In genomic region chr17:11972550-11972949, GRCm38 (mm10) we compare ENCODE assay signal across 8 mouse cellular contexts.
A peak's percentile ranks its signal among the peaks of the same experiment; 100 is the strongest.
DNase-seq lines count a peak whose midpoint lies in the region; ATAC-seq and TF ChIP-seq lines count a peak whose summit lies in the region.

No protein-coding gene starts in this region.

- H3K27me3 ChIP-seq in embryonic facial prominence, embryonic 15.5 days = peaks cover 21% of the 10 kb centered on the region
- no peaks in the 10 kb centered on the region for H3K27me3 ChIP-seq in intestine, postnatal 0 days (replicated peaks; ENCODE audit: control insufficient read depth, insufficient read depth, low read length)
- H3K27me3 ChIP-seq in stomach, embryonic 14.5 days (ENCODE audit: control insufficient read depth, insufficient read depth, low read length) = no peaks in the 10 kb centered on the region

- H3K4me3 ChIP-seq in embryonic facial prominence, embryonic 15.5 days (replicated peaks) = 0 out of 2 replicates have a peak overlapping the region, but pooled peaks have one; percentile 6
- no peak overlapping the region for H3K4me3 ChIP-seq in intestine, postnatal 0 days (ENCODE audit: low read depth, low read length)
- H3K4me3 ChIP-seq in stomach, embryonic 14.5 days (ENCODE audit: low read depth, low read length) = no peak overlapping the region

- no peak overlapping the region for H3K9ac ChIP-seq in embryonic facial prominence, embryonic 15.5 days
- H3K9ac ChIP-seq in intestine, postnatal 0 days (ENCODE audit: low read depth, low read length) = no peak overlapping the region
- H3K9ac ChIP-seq in stomach, embryonic 14.5 days (replicated peaks; ENCODE audit: low read depth, low read length) = no peak overlapping the region

- no peaks in the 10 kb centered on the region for H3K4me1 ChIP-seq in embryonic facial prominence, embryonic 15.5 days
- no peaks in the 10 kb centered on the region for H3K4me1 ChIP-seq in intestine, postnatal 0 days (replicated peaks; ENCODE audit: control insufficient read depth, insufficient read depth, low read length)
- no peaks in the 10 kb centered on the region for H3K4me1 ChIP-seq in stomach, embryonic 14.5 days (ENCODE audit: control insufficient read depth, insufficient read depth, low read length)

- 5% methylated on average over 9 of the region's 9 CpGs for WGBS in embryonic facial prominence, embryonic 15.5 days
- 6% methylated on average over 9 of the region's 9 CpGs for WGBS in intestine, postnatal 0 days
- 7% methylated on average over 9 of the region's 9 CpGs for WGBS in stomach, embryonic 14.5 days

- no peaks in the 10 kb centered on the region for H3K9me3 ChIP-seq in embryonic facial prominence, embryonic 15.5 days (replicated peaks)
- H3K9me3 ChIP-seq in intestine, postnatal 0 days (ENCODE audit: control insufficient read depth) = no peaks in the 10 kb centered on the region
- no peaks in the 10 kb centered on the region for H3K9me3 ChIP-seq in stomach, embryonic 14.5 days (ENCODE audit: control insufficient read depth, low read depth, low read length)

- TF ChIP-seq CTCF in intestine, postnatal 0 days (IDR thresholded peaks at IDR 0.05; ENCODE audit: low read depth) = peak; percentile 65

- peak overlapping the region; percentile 24; the same call in 1 of the 2 replicates for H3K4me2 ChIP-seq in embryonic facial prominence, embryonic 15.5 days (replicated peaks)
- H3K4me2 ChIP-seq in intestine, postnatal 0 days (replicated peaks; ENCODE audit: low read depth) = no peak overlapping the region; the same call in 1 of the 2 replicates
- 0 out of 2 replicates have a peak overlapping the region, but pooled peaks have one; percentile 18 for H3K4me2 ChIP-seq in stomach, embryonic 14.5 days (replicated peaks; ENCODE audit: low read depth, low read length)

- H3K36me3 ChIP-seq in embryonic facial prominence, embryonic 15.5 days = no peaks in the 10 kb centered on the region
- H3K36me3 ChIP-seq in intestine, postnatal 0 days (ENCODE audit: control insufficient read depth, insufficient read depth) = no peaks in the 10 kb centered on the region
- no peaks in the 10 kb centered on the region for H3K36me3 ChIP-seq in stomach, embryonic 14.5 days (ENCODE audit: control insufficient read depth, insufficient read depth, low read length)

- ATAC-seq in embryonic facial prominence, embryonic 15.5 days (ENCODE audit: insufficient number of reproducible peaks, low FRiP score, low TSS enrichment, low read depth) = no peak
- ATAC-seq in intestine, postnatal 0 days = no peak
- no peak for ATAC-seq in stomach, embryonic 14.5 days (ENCODE audit: insufficient number of reproducible peaks, insufficient read depth, low FRiP score, low read depth)

- H3K27ac ChIP-seq in embryonic facial prominence, embryonic 15.5 days (replicated peaks) = no peak overlapping the region
- H3K27ac ChIP-seq in intestine, postnatal 0 days (ENCODE audit: low read depth, low read length) = no peak overlapping the region
- no peak overlapping the region for H3K27ac ChIP-seq in stomach, embryonic 14.5 days (ENCODE audit: low read length)

- peak; percentile 19 to 60 for DNase-seq in layer of hippocampus, adult 18-20 months (ENCODE audit: low spot score in 2 of 2)
- no peak for DNase-seq in layer of hippocampus, postnatal 36 days
- peak; percentile 17 for DNase-seq in ZHBTc4 (ENCODE audit: low read depth, low spot score)
- DNase-seq in c-Kit-positive CD71-positive TER-119-positive erythroid progenitor cells, embryonic 14.5 days (ENCODE audit: low spot score) = no peak
- no peak for DNase-seq in spleen, adult 18-20 months

Comparison
In these comparisons a context has a peak if more than half of its experiments do, and no peak if none do; other contexts are left out.
1. DNase-seq: peak in layer of hippocampus, adult 18-20 months (2 of 2) and ZHBTc4 (single experiment); none in layer of hippocampus, postnatal 36 days (0 of 2), c-Kit-positive CD71-positive TER-119-positive erythroid progenitor cells, embryonic 14.5 days (single experiment) and spleen, adult 18-20 months (0 of 2).